Mouse (Mus musculus) midbrain, embryonic 16.5 days (tissue): ENCODE measurements around the gene Frem2. TPM values are rescaled to one million over a fixed set of nuclear protein-coding genes. Genes with fewer than 3 reads are reported as not detected.

ENCODE experiments used
- ATAC-seq: fragments of 200-750 bp; cut with Nextera tagmentation; 2 replicates; pipeline ENCODE4 v1.8.0; 2017; ENCODE audit warnings: moderate TSS enrichment
- H3K27ac ChIP-seq: fragments of 300-500 bp; sonication (generic); 2 replicates; pipeline ENCODE4 v1.5.1; 2014; ENCODE audit warnings: mild to moderate bottlenecking, low read length, mixed read lengths
- H3K27me3 ChIP-seq: fragments of 300-500 bp; sonication (generic); 2 replicates; pipeline ENCODE4 v1.6.1; 2014; ENCODE audit warnings: low read depth, low read length, mixed read lengths; ENCODE audit not compliant: control insufficient read depth, insufficient read depth
- H3K36me3 ChIP-seq: fragments of 300-500 bp; sonication (generic); 2 replicates; pipeline ENCODE4 v1.6.1; 2014; ENCODE audit warnings: mild to moderate bottlenecking, low read length, moderate library complexity, mixed read lengths; ENCODE audit not compliant: control insufficient read depth, insufficient read depth
- H3K4me1 ChIP-seq: fragments of 300-500 bp; sonication (generic); 2 replicates; pipeline ENCODE4 v1.6.1; 2014; ENCODE audit warnings: mild to moderate bottlenecking, low read length, mixed read lengths; ENCODE audit not compliant: control insufficient read depth, insufficient read depth
- H3K4me2 ChIP-seq: fragments of 300-500 bp; sonication (generic); 2 replicates; pipeline ENCODE4 v1.6.1; 2014; ENCODE audit warnings: mild to moderate bottlenecking, low read length, mixed read lengths
- H3K4me3 ChIP-seq: fragments of 300-500 bp; sonication (generic); 2 replicates; pipeline ENCODE4 v1.5.1; 2014; ENCODE audit warnings: low read depth, mild to moderate bottlenecking, low read length, moderate library complexity, mixed read lengths
- H3K9ac ChIP-seq: fragments of 300-500 bp; sonication (generic); 2 replicates; pipeline ENCODE4 v1.6.1; 2014; ENCODE audit warnings: low read depth, low read length, mixed read lengths
- H3K9me3 ChIP-seq: fragments of 300-500 bp; sonication (generic); replicated peaks from 2 replicates; pipeline ENCODE4 v1.6.1; 2014; ENCODE audit warnings: mild to moderate bottlenecking, low read length, mixed read lengths; ENCODE audit not compliant: control insufficient read depth, poor library complexity, severe bottlenecking
- WGBS: fragments of 180-500 bp; shearing (Covaris S2); extraction: QIAGEN DNeasy Blood & Tissue Kit; methylation state at CpG from one replicate; pipeline ENCODE4 v1.1.7; 2014; 5-methylcytosine and 5-hydroxymethylcytosine counted together
- polyA plus RNA-seq: library from polyadenylated mRNA; unstranded; fragments of >200 nt; fragmentation: Nextera tagmentation; extraction: Ambion mirVana; gene quantifications from 2 replicates; pipeline ENCODE4 v1.2.1, GENCODE M21; 2015

The Frem2 gene
- polyA plus RNA-seq, 1 experiment from 2014 or later = 1.7 TPM

GRCm38 (mm10) chr3:53669736-53670135 is 12.6 kb upstream of the Frem2 start:
- Histone ChIP-seq H3K9me3 (no peaks in the 10 kb centered on the region), H3K4me1 (no peaks in the 10 kb centered on the region), H3K27me3 (no peaks in the 10 kb centered on the region), H3K27ac (no peak overlapping the region), H3K4me2 (no peak overlapping the region), H3K4me3 (no peak overlapping the region), H3K9ac (no peak overlapping the region), H3K36me3 (no peaks in the 10 kb centered on the region)
- ATAC-seq = no peak
- 82% methylated on average over 2 of the region's 2 CpGs for WGBS

GRCm38 (mm10) chr3:53657744-53658534 is 784 bp upstream of the Frem2 start:
- peak overlapping the region; percentile 54 for H3K4me3 ChIP-seq
- ATAC-seq = no peak
- H3K27me3 ChIP-seq = peaks cover 19% of the 10 kb centered on the region
- H3K4me2 ChIP-seq = peak overlapping the region; percentile 99
- H3K36me3 ChIP-seq = no peaks in the 10 kb centered on the region
- peaks cover 4% of the 10 kb centered on the region; the same call in 1 of the 2 replicates for H3K9me3 ChIP-seq
- WGBS = under 1% methylated on average over 21 of the region's 21 CpGs
- peaks cover 18% of the 10 kb centered on the region for H3K4me1 ChIP-seq
- H3K9ac ChIP-seq = no peak overlapping the region
- no peak overlapping the region for H3K27ac ChIP-seq

GRCm38 (mm10) chr3:53656328-53656877 is 752 bp downstream of the Frem2 start:
- no peaks in the 10 kb centered on the region for H3K36me3 ChIP-seq
- peak overlapping the region; percentile 70 for H3K9ac ChIP-seq
- under 1% methylated on average over 42 of the region's 42 CpGs for whole genome bisulfite sequencing
- peak overlapping the region; percentile 99 for H3K4me2 ChIP-seq
- no peak overlapping the region for H3K27ac ChIP-seq
- peak; percentile 49 for ATAC-seq
- H3K4me1 ChIP-seq = peaks cover 18% of the 10 kb centered on the region
- H3K9me3 ChIP-seq = peaks cover 4% of the 10 kb centered on the region; the same call in 1 of the 2 replicates
- H3K4me3 ChIP-seq = peak overlapping the region; percentile 54
- H3K27me3 ChIP-seq = peaks cover 19% of the 10 kb centered on the region

- ATAC-seq = no peak
- H3K9ac ChIP-seq = 0 out of 2 replicates have a peak overlapping the region, but pooled peaks have one; percentile 70
- peaks cover 19% of the 10 kb centered on the region for H3K27me3 ChIP-seq
- H3K4me2 ChIP-seq = peak overlapping the region; percentile 99; the same call in 1 of the 2 replicates
- H3K4me3 ChIP-seq = no peak overlapping the region
- H3K9me3 ChIP-seq = peaks cover 4% of the 10 kb centered on the region; the same call in 1 of the 2 replicates
- 89% methylated on average over 13 of the region's 13 CpGs for WGBS
- H3K36me3 ChIP-seq = no peaks in the 10 kb centered on the region
- no peak overlapping the region for H3K27ac ChIP-seq
- peaks cover 19% of the 10 kb centered on the region for H3K4me1 ChIP-seq
Measured at GRCm38 (mm10) chr3:53655343-53655742, 1.8 kb downstream of the Frem2 start.

- peaks cover 4% of the 10 kb centered on the region for H3K4me1 ChIP-seq
- no peaks in the 10 kb centered on the region for H3K36me3 ChIP-seq
- no peak for ATAC-seq
- 4% methylated on average over 8 of the region's 8 CpGs for WGBS
- H3K9ac ChIP-seq = no peak overlapping the region
- H3K9me3 ChIP-seq = peaks cover 4% of the 10 kb centered on the region; the same call in 1 of the 2 replicates
- H3K4me3 ChIP-seq = no peak overlapping the region
- peak overlapping the region; percentile 32 for H3K27ac ChIP-seq
- peak overlapping the region; percentile 22; the same call in 1 of the 2 replicates for H3K4me2 ChIP-seq
- H3K27me3 ChIP-seq = peaks cover 4% of the 10 kb centered on the region; the same call in 1 of the 2 replicates
Measured at GRCm38 (mm10) chr3:53650003-53650748, 7.0 kb downstream of the Frem2 start.

- Histone ChIP-seq H3K36me3 (no peaks in the 10 kb centered on the region), H3K4me3 (no peak overlapping the region), H3K27ac (no peak overlapping the region), H3K9me3 (peaks cover 4% of the 10 kb centered on the region; the same call in 1 of the 2 replicates), H3K4me2 (no peak overlapping the region), H3K9ac (no peak overlapping the region), H3K4me1 (peaks cover 4% of the 10 kb centered on the region), H3K27me3 (no peaks in the 10 kb centered on the region)
- no peak for ATAC-seq
- 44% methylated on average over 4 of the region's 4 CpGs for WGBS
Measured at GRCm38 (mm10) chr3:53649425-53649824, 7.7 kb downstream of the Frem2 start.

GRCm38 (mm10) chr3:53648902-53649301 is 8.3 kb downstream of the Frem2 start:
- Histone ChIP-seq H3K4me3 (no peak overlapping the region), H3K9ac (no peak overlapping the region), H3K27me3 (no peaks in the 10 kb centered on the region), H3K4me2 (no peak overlapping the region), H3K27ac (no peak overlapping the region), H3K4me1 (peaks cover 4% of the 10 kb centered on the region), H3K36me3 (no peaks in the 10 kb centered on the region), H3K9me3 (peaks cover 4% of the 10 kb centered on the region; the same call in 1 of the 2 replicates)
- no peak for ATAC-seq
- 74% methylated on average over 4 of the region's 4 CpGs for WGBS

GRCm38 (mm10) chr3:53635948-53636347 is 21.2 kb downstream of the Frem2 start:
- H3K36me3 ChIP-seq = no peaks in the 10 kb centered on the region
- WGBS = 80% methylated on average over 3 of the region's 3 CpGs
- H3K4me1 ChIP-seq = peaks cover 3% of the 10 kb centered on the region
- no peak for ATAC-seq
- no peak overlapping the region for H3K27ac ChIP-seq
- H3K4me3 ChIP-seq = no peak overlapping the region
- H3K27me3 ChIP-seq = no peaks in the 10 kb centered on the region
- no peaks in the 10 kb centered on the region for H3K9me3 ChIP-seq
- no peak overlapping the region for H3K4me2 ChIP-seq
- H3K9ac ChIP-seq = no peak overlapping the region
